Mouse (Mus musculus): Measurements from ENCODE around the gene Hmga2. TPM values are rescaled to one million over a fixed set of nuclear protein-coding genes. Genes with fewer than 3 reads are reported as not detected.
"Not testable (repeated sequence)": the region's sequence is repeated elsewhere in the genome, so short reads cannot be mapped to it uniquely, and the experiment has no call there.

Gene Hmga2
- polyA plus RNA-seq, 1 experiment from 2014 or later, result 2.8 TPM

DNA sequence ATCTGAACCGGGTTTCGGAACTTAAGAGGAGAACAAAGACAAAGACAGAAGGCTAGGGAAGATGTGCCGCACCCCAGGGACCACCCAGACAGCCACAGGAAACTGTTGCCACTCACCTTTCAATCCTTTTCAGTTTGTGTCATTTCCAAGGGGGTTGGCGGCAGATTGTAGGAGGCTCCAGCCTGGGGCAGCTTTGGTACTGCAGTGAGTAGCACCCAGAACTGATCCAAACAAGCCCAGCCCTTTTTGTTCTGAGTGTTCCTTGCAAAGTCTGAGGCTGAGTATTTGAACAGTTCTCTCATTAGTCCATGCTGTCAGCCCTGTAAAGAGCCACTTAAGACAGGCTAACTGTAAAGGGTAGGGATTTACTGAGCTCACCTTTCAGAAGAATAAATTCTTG, 136.9 kb downstream of the Hmga2 start:
- Histone ChIP-seq H3K9me3 (replicated peaks) (no peaks in the 10 kb centered on the region), H3K4me2 (no peak overlapping the region), H3K9ac (no peak overlapping the region), H3K27me3 (no peaks in the 10 kb centered on the region), H3K27ac (no peak overlapping the region), H3K4me1 (replicated peaks) (no peaks in the 10 kb centered on the region), H3K4me3 (no peak overlapping the region), H3K36me3 (no peaks in the 10 kb centered on the region)
- 68% methylated on average over 4 of the region's 4 CpGs for WGBS
- no peak for ATAC-seq (replicated peaks; ENCODE audit: insufficient number of reproducible peaks, insufficient read depth, low FRiP score, low read depth)

DNA sequence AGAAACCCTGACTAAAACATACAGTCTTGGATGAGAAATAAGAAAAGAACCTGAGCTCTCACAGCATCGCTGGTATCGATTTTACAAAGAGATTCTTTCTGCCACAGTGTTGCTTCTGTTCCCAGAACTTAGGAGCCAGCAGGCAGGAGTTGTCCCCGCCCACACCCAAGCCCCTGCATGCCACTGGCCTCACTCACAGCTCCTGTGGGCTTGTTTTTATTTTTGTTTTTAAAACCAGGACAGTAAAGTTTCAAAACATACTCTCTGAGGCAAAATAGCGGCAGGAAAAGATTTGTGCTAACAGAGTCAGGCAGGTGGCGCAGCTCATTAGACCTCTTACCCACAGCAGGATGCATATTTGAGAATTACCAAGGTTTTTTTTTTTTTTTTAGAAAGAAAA, 137.4 kb downstream of the Hmga2 start:
- Histone ChIP-seq H3K4me2 (no peak overlapping the region), H3K36me3 (no peaks in the 10 kb centered on the region), H3K4me1 (replicated peaks) (no peaks in the 10 kb centered on the region), H3K4me3 (no peak overlapping the region), H3K27me3 (no peaks in the 10 kb centered on the region), H3K27ac (no peak overlapping the region), H3K9me3 (replicated peaks) (no peaks in the 10 kb centered on the region), H3K9ac (no peak overlapping the region)
- ATAC-seq (replicated peaks; ENCODE audit: insufficient number of reproducible peaks, insufficient read depth, low FRiP score, low read depth), result no peak
- 71% methylated on average over 5 of the region's 5 CpGs for WGBS

DNA sequence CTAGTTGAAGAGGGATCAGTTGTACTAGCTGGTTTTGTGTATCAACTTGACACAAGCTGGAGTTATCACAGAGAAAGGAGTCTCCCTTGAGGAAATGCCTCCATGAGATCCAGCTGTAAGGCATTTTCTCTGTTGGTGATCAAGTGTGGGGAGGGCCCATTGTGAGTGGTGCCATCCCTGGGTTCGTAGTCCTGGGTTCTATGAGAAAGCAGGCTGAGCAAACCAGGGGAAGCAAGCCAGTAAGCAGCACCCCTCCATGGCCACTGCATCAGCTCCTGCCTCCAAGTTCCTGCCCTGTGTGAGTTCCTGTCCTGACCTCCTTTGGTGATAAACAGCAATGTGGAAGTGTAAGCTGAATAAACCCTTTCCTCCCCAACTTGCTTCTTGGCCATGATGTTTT, 137.8 kb downstream of the Hmga2 start:
- not testable (repeated sequence) for H3K4me3 ChIP-seq; ATAC-seq (replicated peaks; ENCODE audit: insufficient number of reproducible peaks, insufficient read depth, low FRiP score, low read depth); H3K4me2 ChIP-seq; H3K36me3 ChIP-seq; H3K27ac ChIP-seq; H3K4me1 ChIP-seq (replicated peaks); H3K27me3 ChIP-seq; H3K9ac ChIP-seq; H3K9me3 ChIP-seq (replicated peaks)
- 95% methylated on average over 1 of the region's 1 CpGs for WGBS

DNA sequence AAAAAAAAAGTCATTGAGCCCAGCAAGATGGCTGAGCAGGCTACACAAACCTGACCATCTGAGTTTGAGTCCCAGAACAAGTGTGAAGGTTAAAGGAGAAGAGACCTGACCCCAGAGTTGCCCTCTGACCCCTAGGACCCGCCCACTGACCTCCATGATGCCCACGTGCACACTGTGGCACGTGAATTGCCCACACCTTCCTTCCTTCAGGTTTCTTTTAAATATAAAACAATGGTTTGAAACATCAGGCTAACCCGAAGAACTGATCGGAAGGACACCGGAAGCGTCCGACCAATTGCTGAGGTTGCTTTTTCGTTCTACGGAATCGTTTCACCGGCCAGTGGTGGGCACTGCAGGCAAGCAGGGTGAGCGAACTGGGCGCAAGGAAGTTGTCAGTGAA, 148.3 kb downstream of the Hmga2 start:
- Histone ChIP-seq H3K4me2 (no peak overlapping the region), H3K27me3 (no peaks in the 10 kb centered on the region), H3K4me3 (no peak overlapping the region), H3K9ac (no peak overlapping the region), H3K9me3 (replicated peaks) (no peaks in the 10 kb centered on the region), H3K27ac (no peak overlapping the region), H3K4me1 (replicated peaks) (no peaks in the 10 kb centered on the region), H3K36me3 (no peaks in the 10 kb centered on the region)
- ATAC-seq (replicated peaks; ENCODE audit: insufficient number of reproducible peaks, insufficient read depth, low FRiP score, low read depth), result no peak
- WGBS, result 93% methylated on average over 14 of the region's 14 CpGs

DNA sequence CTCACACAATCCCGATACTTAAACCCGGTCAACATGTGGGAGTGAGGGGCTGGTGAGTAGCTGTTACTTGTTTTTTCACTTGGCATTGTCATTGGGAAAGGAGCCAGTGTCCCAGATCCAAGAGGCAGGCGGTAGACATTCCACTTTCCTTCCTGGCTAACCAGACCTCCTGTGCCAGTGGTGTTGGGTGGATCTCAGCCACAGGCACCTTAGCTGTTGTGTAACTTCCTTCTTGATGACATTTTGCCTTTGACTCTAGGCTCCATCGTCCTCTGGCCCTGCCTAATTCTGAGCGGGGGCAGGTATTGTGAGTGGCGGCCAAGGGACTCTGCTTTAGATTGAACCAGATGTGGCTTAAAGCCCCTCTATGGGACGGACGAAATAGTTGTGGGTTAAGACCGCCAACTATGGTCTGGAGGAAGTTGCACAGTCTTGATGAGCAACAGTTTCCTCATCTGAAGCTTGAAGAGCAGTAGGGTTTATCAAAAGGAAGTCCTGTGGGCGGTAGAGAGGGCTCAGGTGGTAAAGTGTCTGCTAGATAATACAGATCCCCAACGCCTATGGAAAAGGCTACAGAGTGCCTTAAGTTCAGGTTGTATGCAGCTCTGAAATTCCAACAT, 152.6 kb downstream of the Hmga2 start:
- no peak overlapping the region for H3K27ac ChIP-seq
- H3K9ac ChIP-seq, result no peak overlapping the region
- H3K4me2 ChIP-seq, result no peak overlapping the region
- H3K9me3 ChIP-seq (replicated peaks), result no peaks in the 10 kb centered on the region
- no peaks in the 10 kb centered on the region for H3K36me3 ChIP-seq
- H3K4me3 ChIP-seq, result no peak overlapping the region
- no peak for ATAC-seq (replicated peaks; ENCODE audit: insufficient number of reproducible peaks, insufficient read depth, low FRiP score, low read depth)
- whole genome bisulfite sequencing, result 76% methylated on average over 11 of the region's 11 CpGs
- no peaks in the 10 kb centered on the region for H3K27me3 ChIP-seq
- H3K4me1 ChIP-seq (replicated peaks), result no peaks in the 10 kb centered on the region

DNA sequence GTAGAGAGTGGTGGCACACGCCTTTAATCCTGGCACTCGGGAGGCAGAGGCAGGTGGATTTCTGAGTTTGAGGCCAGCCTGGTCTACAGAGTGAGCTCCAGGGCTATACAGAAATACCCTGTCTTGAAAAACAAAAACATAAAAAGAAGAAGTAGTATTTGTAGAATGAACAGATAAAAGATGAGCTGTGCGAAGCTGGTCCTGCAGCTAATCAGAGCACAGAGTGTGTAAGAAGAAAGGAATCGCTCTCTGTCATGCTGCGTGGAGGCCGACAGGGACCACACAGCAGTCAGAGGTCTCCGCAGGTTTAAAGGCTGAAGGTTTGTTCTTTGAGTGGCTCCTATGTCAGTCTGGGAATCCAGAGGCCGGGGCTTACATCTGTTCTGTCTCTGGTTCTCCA, 153.5 kb downstream of the Hmga2 start:
- Histone ChIP-seq H3K36me3 (no peaks in the 10 kb centered on the region), H3K27ac (no peak overlapping the region), H3K9ac (no peak overlapping the region), H3K4me3 (no peak overlapping the region), H3K9me3 (replicated peaks) (no peaks in the 10 kb centered on the region), H3K4me1 (replicated peaks) (no peaks in the 10 kb centered on the region), H3K4me2 (no peak overlapping the region), H3K27me3 (no peaks in the 10 kb centered on the region)
- no peak for ATAC-seq (replicated peaks; ENCODE audit: insufficient number of reproducible peaks, insufficient read depth, low FRiP score, low read depth)
- WGBS, result 89% methylated on average over 8 of the region's 8 CpGs

DNA sequence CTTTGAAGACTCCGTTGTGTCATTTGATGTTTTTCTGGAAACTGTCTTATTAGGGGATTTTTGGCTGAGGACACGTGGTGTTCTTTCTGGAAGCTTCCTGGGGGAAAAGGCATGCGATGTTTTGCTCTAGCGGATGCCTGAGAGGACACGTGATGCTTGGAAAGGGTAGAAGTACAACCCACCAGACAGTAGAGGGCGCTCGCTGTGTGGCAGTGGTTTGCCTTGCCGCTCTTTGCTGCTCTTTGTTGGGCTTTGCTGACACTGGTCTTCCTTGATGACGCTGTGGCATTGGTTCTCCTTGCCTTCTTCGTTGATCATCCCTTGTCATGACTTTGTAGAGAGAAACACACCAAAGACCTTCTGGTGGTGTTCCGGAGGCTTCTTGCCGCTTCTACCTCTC, 156.7 kb downstream of the Hmga2 start:
- Histone ChIP-seq H3K9me3 (replicated peaks) (no peaks in the 10 kb centered on the region), H3K36me3 (no peaks in the 10 kb centered on the region), H3K9ac (no peak overlapping the region), H3K4me3 (no peak overlapping the region), H3K27ac (no peak overlapping the region), H3K27me3 (no peaks in the 10 kb centered on the region), H3K4me1 (replicated peaks) (no peaks in the 10 kb centered on the region), H3K4me2 (no peak overlapping the region)
- WGBS, result 87% methylated on average over 12 of the region's 12 CpGs
- ATAC-seq (replicated peaks; ENCODE audit: insufficient number of reproducible peaks, insufficient read depth, low FRiP score, low read depth), result no peak

MicroRNAs within 50 kb of the gene (microRNA counts, 519-probe panel; counts per million panel counts)
- microRNA mmu-miR-763, result not detected

Small RNA genes within 50 kb of the gene (microRNA-seq; reads per million reads assigned to microRNA genes)
- not detected for gene Mir763

Other genes starting within 250 kb of the Hmga2 start
- gene Llph, start 249.4 kb downstream of the Hmga2 start, polyA plus RNA-seq (2015; fragmentation: Nextera tagmentation; extraction: Ambion mirVana), result 26.0 and 29.4 TPM in 2 replicates

Measured in heart, embryonic 15.5 days (tissue).